Mouse (Mus musculus) cerebellum, adult 2 months (tissue): ENCODE measurements around the gene C2cd2. TPM values are rescaled to one million over a fixed set of nuclear protein-coding genes. Genes with fewer than 3 reads are reported as not detected.
"Not testable (repeated sequence)": the region's sequence is repeated elsewhere in the genome, so short reads cannot be mapped to it uniquely, and the experiment has no call there.

Experiments
- DNase-seq, 2 experiments: peaks; one replicate each; pipeline ENCODE4 v3.0.0; 2021
- H3K27ac ChIP-seq: fragments of 200-500 bp; 2 replicates; pipeline ENCODE4 v1.5.1; 2012; ENCODE audit warnings: low read length, control low read depth, inconsistent platforms; ENCODE audit not compliant: insufficient read depth
- H3K27me3 ChIP-seq: fragments of 200-500 bp; 2 replicates; pipeline ENCODE4 v1.6.1; 2012; ENCODE audit warnings: inconsistent platforms, mild to moderate bottlenecking, low read length, moderate library complexity; ENCODE audit not compliant: control insufficient read depth, insufficient read depth
- H3K4me1 ChIP-seq: fragments of 200-500 bp; 2 replicates; pipeline ENCODE4 v1.6.1; 2011; ENCODE audit warnings: low read length; ENCODE audit not compliant: control insufficient read depth, insufficient read depth
- H3K4me3 ChIP-seq: fragments of 200-500 bp; replicated peaks from 2 replicates; pipeline ENCODE3; 2011; ENCODE audit warnings: mild to moderate bottlenecking, low read depth, low read length, control low read depth; ENCODE audit not compliant: insufficient read depth
- CTCF ChIP-seq: fragments of 200-500 bp; IDR thresholded peaks from 2 replicates; pipeline ENCODE4 v1.5.1; 2011; ENCODE audit warnings: low read depth, mild to moderate bottlenecking, control low read depth, low read length, moderate library complexity, borderline replicate concordance; ENCODE audit not compliant: insufficient read depth
- POLR2A ChIP-seq: fragments of 200-500 bp; IDR thresholded peaks from 2 replicates; pipeline ENCODE4 v1.6.1; 2011; ENCODE audit warnings: low read length, control low read depth, borderline replicate concordance; ENCODE audit not compliant: insufficient read depth
- WGBS: fragments of 180-500 bp; shearing (Covaris S2); methylation state at CpG from one replicate; pipeline ENCODE4 v1.1.7; 2018; 5-methylcytosine and 5-hydroxymethylcytosine counted together
- polyA plus RNA-seq: library from polyadenylated mRNA; depleted of rRNA; stranded (reverse); fragments of >200 nt; gene quantifications from 2 replicates; pipeline ENCODE4 v1.2.3, GENCODE M21; 2012; rRNA removed

The C2cd2 gene
- 17.3 and 17.6 TPM in 2 replicates for polyA plus RNA-seq

DNA sequence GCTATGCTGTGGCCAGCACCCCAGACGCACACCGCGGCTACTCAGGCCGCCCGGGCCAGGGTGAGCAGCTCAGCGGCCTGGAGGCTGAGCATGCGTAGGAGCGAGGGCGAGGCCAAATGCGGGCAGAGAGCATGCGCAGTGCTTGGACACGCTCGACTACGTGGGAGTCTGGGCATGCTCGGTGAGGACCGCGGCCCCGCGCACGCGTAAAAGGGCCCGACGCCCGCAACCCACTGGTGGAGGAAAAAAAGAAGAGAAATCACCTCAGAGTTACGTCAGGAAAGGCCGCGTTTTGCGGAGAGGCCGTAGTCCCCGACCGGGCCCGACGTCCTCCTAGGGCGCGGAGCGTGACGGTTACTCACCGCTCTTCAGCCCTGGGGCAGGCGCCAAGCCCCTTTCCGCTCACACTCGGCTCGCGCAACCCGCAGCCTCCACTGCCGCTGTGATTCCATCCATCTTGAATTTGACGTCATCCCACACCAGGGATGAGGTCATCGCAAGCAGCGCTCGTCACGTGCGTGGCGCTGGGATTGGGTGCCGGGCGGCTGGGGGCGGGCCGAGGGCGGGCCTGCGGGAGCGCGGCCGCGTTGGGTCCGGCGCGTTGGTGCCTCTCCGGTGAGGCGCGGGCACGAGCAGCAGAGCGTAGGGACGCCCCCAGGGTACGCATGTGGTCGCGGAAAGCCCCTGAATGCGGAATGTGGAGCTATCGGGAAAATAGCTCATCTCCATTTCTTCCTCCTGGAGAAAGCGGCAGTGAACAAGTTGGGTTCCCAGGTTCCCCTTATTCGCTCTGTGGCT lies at the start of gene C2cd2, which contains the start of gene Zbtb21:
C2cd2 (minus strand) TSS at position 448 of the 798 bp plus-strand sequence.
Zbtb21 (minus strand) TSS at position 472 of the 798 bp plus-strand sequence.
- peak within 1 kb of the TSS; percentile 91 for H3K27ac ChIP-seq
- H3K27me3 ChIP-seq, result no peaks in the 10 kb centered on the region
- H3K4me1 ChIP-seq, result no peaks in the 10 kb centered on the region
- under 1% methylated on average over 78 of the region's 78 CpGs for WGBS
- DNase-seq, result peak; percentile 98
- H3K4me3 ChIP-seq, result peak within 1 kb of the TSS; percentile 78
- TF ChIP-seq CTCF (no peak), POLR2A (peak; percentile 85)

DNA sequence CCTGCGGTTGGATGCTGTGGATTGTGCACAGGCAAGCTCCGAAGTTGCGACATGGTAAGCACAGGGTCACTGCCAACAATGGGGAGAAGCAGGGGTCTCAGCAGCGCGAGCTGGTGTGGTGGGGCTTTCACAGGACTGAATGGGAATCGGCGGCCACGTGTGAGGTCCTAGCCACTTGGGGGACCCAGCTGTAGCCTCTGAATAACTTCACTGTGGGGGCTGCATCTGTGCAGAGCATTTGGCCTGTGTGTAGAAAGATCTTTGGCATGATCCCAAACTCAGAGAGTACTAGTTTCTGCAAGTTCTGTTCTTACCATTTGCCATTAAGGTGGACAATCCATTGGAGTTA lies 35.0 kb upstream of the C2cd2 start:
- 1% methylated on average over 8 of the region's 8 CpGs for WGBS
- not testable (repeated sequence) for H3K27ac ChIP-seq, H3K4me1 ChIP-seq, H3K27me3 ChIP-seq, DNase-seq
- peak overlapping the region; percentile 96 for H3K4me3 ChIP-seq

GRCm38 (mm10) chr16:97996616-97997382 lies 34.4 kb upstream of the C2cd2 start, which contains the start of gene B230307C23Rik:
Gene B230307C23Rik (plus strand): TSS chr16:97997315.
- Histone ChIP-seq H3K27ac (peak within 1 kb of the TSS; percentile 8; the same call in 1 of the 2 replicates), H3K4me1 (no peaks in the 10 kb centered on the region), H3K4me3 (peak within 1 kb of the TSS; percentile 96), H3K27me3 (no peaks in the 10 kb centered on the region)
- TF ChIP-seq POLR2A (peak; percentile 42; the same call in 1 of the 2 replicates), CTCF (no peak)
- peak; percentile 79 to 83 for DNase-seq
- WGBS, result 1% methylated on average over 22 of the region's 22 CpGs

DNA sequence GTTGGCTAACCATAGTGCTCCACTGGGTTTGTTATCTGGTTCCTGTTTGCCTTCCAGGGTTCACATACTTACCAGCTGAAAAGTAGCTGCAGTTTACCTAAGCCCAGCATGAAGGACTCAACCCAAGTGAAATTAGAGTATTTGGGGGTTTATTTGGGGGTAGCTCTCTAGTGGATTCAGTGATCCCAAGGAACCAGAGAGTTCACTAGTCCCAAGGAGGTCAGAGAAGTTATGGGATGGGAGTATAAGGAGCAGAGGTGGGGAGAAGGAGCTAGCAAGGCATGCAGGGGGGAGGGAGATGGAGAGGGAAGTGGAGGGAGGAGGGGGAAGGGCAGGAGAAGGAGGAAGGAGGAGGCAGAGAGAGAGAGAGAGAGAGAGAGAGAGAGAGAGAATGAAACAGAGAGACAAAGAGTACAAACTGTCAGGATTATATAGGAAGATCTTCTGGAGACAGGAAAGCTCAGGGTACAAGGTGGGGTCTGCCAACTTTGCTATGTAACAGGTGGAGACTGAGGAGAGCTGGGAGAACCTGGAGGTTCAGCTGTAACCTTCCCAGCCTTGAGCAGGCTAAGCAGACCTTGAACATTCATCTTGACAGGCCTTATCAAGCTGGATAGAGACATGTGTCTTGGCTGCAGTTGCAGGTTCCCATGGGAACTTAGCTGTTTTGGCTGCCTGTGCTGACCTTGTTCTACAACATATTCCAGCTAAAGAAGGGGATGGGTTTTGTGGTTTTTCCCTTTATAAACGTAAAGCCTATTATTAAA lies 33.6 kb upstream of the C2cd2 start:
- H3K27ac ChIP-seq, result no peak overlapping the region
- TF ChIP-seq POLR2A, result no peak
- no peak for TF ChIP-seq CTCF
- WGBS, result 4% methylated on average over 1 of the region's 1 CpGs
- no peak overlapping the region for H3K4me3 ChIP-seq
- no peak for DNase-seq
- H3K27me3 ChIP-seq, result no peaks in the 10 kb centered on the region
- H3K4me1 ChIP-seq, result no peaks in the 10 kb centered on the region

DNA sequence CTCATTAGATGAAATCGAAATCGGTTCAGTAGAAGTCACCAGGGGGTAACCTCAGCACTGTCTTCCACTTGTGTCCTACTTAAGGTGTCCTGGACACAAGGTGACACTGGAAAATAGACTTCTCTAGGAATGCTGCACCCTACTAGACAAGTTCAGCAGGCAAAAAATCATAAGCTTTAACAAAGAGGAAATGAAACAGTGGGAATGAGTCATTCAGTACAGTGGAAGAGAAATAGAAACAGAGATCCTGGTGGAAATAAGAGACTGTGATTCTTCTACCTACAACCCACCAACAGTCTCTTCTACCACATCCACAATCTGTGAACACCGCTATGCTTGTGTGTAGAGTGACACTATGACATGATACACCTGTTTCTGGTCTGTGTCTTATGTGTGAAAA lies 30.1 kb upstream of the C2cd2 start:
- H3K27ac ChIP-seq, DNase-seq, H3K4me3 ChIP-seq, H3K27me3 ChIP-seq, H3K4me1 ChIP-seq: not testable (repeated sequence)
- WGBS, result 75% methylated on average over 3 of the region's 3 CpGs

- WGBS, result 75% methylated on average over 2 of the region's 2 CpGs
- TF ChIP-seq CTCF, result no peak
- Histone ChIP-seq H3K27ac (no peak overlapping the region), H3K27me3 (no peaks in the 10 kb centered on the region), H3K4me3 (no peak overlapping the region), H3K4me1 (no peaks in the 10 kb centered on the region)
- DNase-seq, result no peak
Measured at GRCm38 (mm10) chr16:97991517-97991916, 29.1 kb upstream of the C2cd2 start.

- DNase-seq, result no peak
- TF ChIP-seq CTCF, result no peak
- no peak for TF ChIP-seq POLR2A
- no peak overlapping the region for H3K4me3 ChIP-seq
- no peak overlapping the region for H3K27ac ChIP-seq
- no peaks in the 10 kb centered on the region for H3K27me3 ChIP-seq
- H3K4me1 ChIP-seq, result no peaks in the 10 kb centered on the region
- WGBS, result 75% methylated on average over 5 of the region's 5 CpGs
Measured at GRCm38 (mm10) chr16:97984589-97984988, 22.2 kb upstream of the C2cd2 start.
